Mouse (Mus musculus) yolk sac, embryonic 10.5 days (tissue): ENCODE measurements around the gene 1700017N19Rik.

Source experiments
- DNase-seq: peaks from one replicate; pipeline ENCODE4 v3.0.0-alpha.2; 2017; ENCODE audit warnings: low spot score

1700017N19Rik gene

DNA sequence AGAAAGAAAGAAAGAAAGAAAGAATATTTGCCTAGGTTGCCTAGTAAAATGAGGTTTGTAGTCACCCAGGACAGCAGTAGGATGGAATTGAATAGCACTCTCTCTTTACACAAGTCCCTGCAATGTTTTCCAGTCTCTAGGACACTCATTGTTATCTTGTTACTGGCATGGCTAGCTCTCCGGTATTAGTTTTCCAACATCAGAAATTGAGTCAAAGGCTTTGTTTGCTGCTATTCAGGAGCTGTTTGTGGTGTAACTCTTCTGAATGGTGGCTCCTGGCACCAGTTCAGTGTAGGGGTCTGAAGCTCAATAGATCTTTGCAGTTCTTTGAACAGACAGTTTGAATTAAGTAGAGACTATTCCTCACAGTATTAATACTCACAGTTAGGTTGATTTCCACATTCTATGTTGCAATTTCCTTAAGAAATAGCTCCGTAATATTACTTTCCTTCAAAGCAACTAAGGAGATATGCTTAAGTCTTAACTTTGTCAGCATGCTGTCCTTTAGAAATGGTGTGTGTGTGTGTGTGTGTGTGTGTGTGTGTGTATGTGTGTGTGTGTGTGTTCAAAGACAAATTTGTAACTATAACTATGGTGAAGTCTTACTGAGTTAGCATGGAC is 71.8 kb downstream of the 1700017N19Rik start:
- no peak for DNase-seq
